Mouse (Mus musculus): Measurements from ENCODE around the gene Ppara. TPM values are rescaled to one million over a fixed set of nuclear protein-coding genes. Genes with fewer than 3 reads are reported as not detected.

Ppara gene
- polyA plus RNA-seq, 1 experiment from 2014 or later, result 51.3 TPM

GRCm38 (mm10) chr15:85821203-85822010 lies 86.6 kb downstream of the Ppara start, which contains the start of gene Pkdrej:
Pkdrej (minus strand) TSS chr15:85821734.
- Histone ChIP-seq H3K4me1 (ENCODE audit: control insufficient read depth, low read depth, low read length) (peaks cover 1% of the 10 kb centered on the region), H3K27me3 (ENCODE audit: control insufficient read depth, insufficient read depth, low read depth, low read length) (peaks cover 19% of the 10 kb centered on the region), H3K27ac (ENCODE audit: low read length) (no peak within 1 kb of the TSS), H3K9ac (ENCODE audit: low read depth, low read length) (peak within 1 kb of the TSS; percentile 33), H3K36me3 (ENCODE audit: control insufficient read depth, insufficient read depth) (no peaks in the 10 kb centered on the region), H3K9me3 (replicated peaks; ENCODE audit: control insufficient read depth, low read length) (no peaks in the 10 kb centered on the region; the same call in 1 of the 2 replicates), H3K4me3 (ENCODE audit: low read depth, low read length) (peak within 1 kb of the TSS; percentile 53), H3K4me2 (ENCODE audit: low read depth, low read length) (peak within 1 kb of the TSS; percentile 78)
- ATAC-seq (ENCODE audit: low read depth), result peak; percentile 62
- WGBS (ENCODE audit: insufficient replicate concordance), result 2% methylated on average over 65 of the region's 65 CpGs

DNA sequence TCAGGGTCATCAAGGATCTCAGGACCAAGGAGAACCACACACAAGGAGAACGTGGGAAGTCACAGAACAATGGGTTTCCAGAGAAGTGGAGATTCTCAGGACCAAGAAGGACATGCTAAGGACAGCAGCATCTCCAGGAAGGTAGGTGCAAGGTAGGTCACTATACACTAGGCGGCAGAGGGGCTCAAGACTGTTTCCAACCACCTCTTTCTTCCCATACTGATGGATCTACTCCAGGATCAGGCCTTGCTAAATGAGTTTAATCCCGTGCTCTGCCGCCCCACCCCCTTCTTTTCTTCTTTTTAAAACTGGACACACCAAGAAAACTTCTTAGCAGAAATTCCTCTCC lies 87.2 kb downstream of the Ppara start:
- Histone ChIP-seq H3K36me3 (ENCODE audit: control insufficient read depth, insufficient read depth) (no peaks in the 10 kb centered on the region), H3K4me1 (ENCODE audit: control insufficient read depth, low read depth, low read length) (peaks cover 6% of the 10 kb centered on the region), H3K4me2 (ENCODE audit: low read depth, low read length) (peak overlapping the region; percentile 78), H3K9me3 (replicated peaks; ENCODE audit: control insufficient read depth, low read length) (no peaks in the 10 kb centered on the region; the same call in 1 of the 2 replicates), H3K27me3 (ENCODE audit: control insufficient read depth, insufficient read depth, low read depth, low read length) (peaks cover 19% of the 10 kb centered on the region), H3K27ac (ENCODE audit: low read length) (no peak overlapping the region), H3K9ac (ENCODE audit: low read depth, low read length) (no peak overlapping the region), H3K4me3 (ENCODE audit: low read depth, low read length) (peak overlapping the region; percentile 53)
- ATAC-seq (ENCODE audit: low read depth), result 0 out of 2 replicates have a peak, but pooled peaks have one; percentile 30
- WGBS (ENCODE audit: insufficient replicate concordance), result 20% methylated on average over 4 of the region's 4 CpGs

DNA sequence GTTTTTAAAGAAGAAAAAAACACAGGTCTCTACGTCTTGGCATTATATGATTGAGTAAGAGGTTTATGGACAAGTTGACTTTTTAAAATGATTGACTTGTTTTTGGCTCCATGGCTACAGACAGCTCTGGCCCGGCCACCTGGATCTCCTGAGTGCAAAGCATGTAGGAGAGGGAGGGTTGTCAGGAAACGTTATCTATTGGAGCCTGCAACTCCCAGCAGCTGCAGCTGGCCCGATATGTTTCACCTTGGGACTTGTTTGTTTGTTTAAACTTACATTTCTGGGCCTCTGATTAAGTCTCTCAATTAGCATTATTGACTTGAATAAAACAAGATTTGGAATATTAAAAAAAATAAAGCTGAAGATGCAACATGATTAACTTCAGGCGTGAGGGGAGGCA lies 91.9 kb downstream of the Ppara start:
- peak; percentile 67 for ATAC-seq (ENCODE audit: low read depth)
- WGBS (ENCODE audit: insufficient replicate concordance), result 25% methylated on average over 5 of the region's 5 CpGs

GRCm38 (mm10) chr15:85828071-85828470 lies 93.3 kb downstream of the Ppara start:
- no peak for ATAC-seq (ENCODE audit: low read depth)
- Histone ChIP-seq H3K4me1 (ENCODE audit: control insufficient read depth, low read depth, low read length) (peaks cover 22% of the 10 kb centered on the region), H3K36me3 (ENCODE audit: control insufficient read depth, insufficient read depth) (no peaks in the 10 kb centered on the region), H3K9me3 (replicated peaks; ENCODE audit: control insufficient read depth, low read length) (no peaks in the 10 kb centered on the region), H3K27me3 (ENCODE audit: control insufficient read depth, insufficient read depth, low read depth, low read length) (no peaks in the 10 kb centered on the region), H3K4me3 (ENCODE audit: low read depth, low read length) (no peak overlapping the region), H3K27ac (ENCODE audit: low read length) (no peak overlapping the region), H3K9ac (ENCODE audit: low read depth, low read length) (no peak overlapping the region), H3K4me2 (ENCODE audit: low read depth, low read length) (no peak overlapping the region)
- 66% methylated on average over 4 of the region's 4 CpGs for WGBS (ENCODE audit: insufficient replicate concordance)

More for the DNA sequence above, 91.9 kb downstream of the Ppara start:
- no peaks in the 10 kb centered on the region for H3K9me3 ChIP-seq (replicated peaks; ENCODE audit: control insufficient read depth, low read length)
- H3K36me3 ChIP-seq (ENCODE audit: control insufficient read depth, insufficient read depth), result no peaks in the 10 kb centered on the region
- no peak overlapping the region; the same call in 1 of the 2 replicates for H3K27ac ChIP-seq (ENCODE audit: low read length)
- peaks cover 6% of the 10 kb centered on the region for H3K27me3 ChIP-seq (ENCODE audit: control insufficient read depth, insufficient read depth, low read depth, low read length)
- no peak overlapping the region for H3K4me2 ChIP-seq (ENCODE audit: low read depth, low read length)
- H3K4me1 ChIP-seq (ENCODE audit: control insufficient read depth, low read depth, low read length), result peaks cover 13% of the 10 kb centered on the region
- no peak overlapping the region for H3K4me3 ChIP-seq (ENCODE audit: low read depth, low read length)
- no peak overlapping the region for H3K9ac ChIP-seq (ENCODE audit: low read depth, low read length)

DNA sequence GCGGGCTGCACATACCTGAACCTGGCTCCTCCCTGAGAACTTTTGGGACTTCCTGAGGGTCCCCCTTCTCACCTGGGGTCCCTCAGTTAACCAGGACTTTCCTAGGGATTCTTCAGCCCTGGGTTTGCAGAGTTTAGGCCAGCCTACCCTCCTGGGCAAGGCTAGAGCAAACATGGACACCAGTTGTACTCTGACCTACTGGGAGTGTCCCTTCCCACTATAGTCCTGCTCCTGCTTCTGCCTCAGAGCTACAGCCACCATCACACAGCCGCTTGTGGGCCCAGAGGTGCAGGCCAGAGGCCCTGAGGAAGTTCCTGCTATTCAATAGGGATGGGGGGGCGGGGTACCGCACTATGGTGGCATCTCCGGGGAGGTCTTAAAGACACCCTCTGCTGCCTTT lies 94.7 kb downstream of the Ppara start:
- H3K4me1 ChIP-seq (ENCODE audit: control insufficient read depth, low read depth, low read length), result peaks cover 22% of the 10 kb centered on the region
- no peaks in the 10 kb centered on the region for H3K9me3 ChIP-seq (replicated peaks; ENCODE audit: control insufficient read depth, low read length)
- no peak overlapping the region for H3K9ac ChIP-seq (ENCODE audit: low read depth, low read length)
- 51% methylated on average over 5 of the region's 5 CpGs for WGBS (ENCODE audit: insufficient replicate concordance)
- peak overlapping the region; percentile 6; the same call in 1 of the 2 replicates for H3K27ac ChIP-seq (ENCODE audit: low read length)
- no peaks in the 10 kb centered on the region for H3K27me3 ChIP-seq (ENCODE audit: control insufficient read depth, insufficient read depth, low read depth, low read length)
- H3K36me3 ChIP-seq (ENCODE audit: control insufficient read depth, insufficient read depth), result no peaks in the 10 kb centered on the region
- ATAC-seq (ENCODE audit: low read depth), result no peak
- H3K4me2 ChIP-seq (ENCODE audit: low read depth, low read length), result no peak overlapping the region
- no peak overlapping the region for H3K4me3 ChIP-seq (ENCODE audit: low read depth, low read length)

GRCm38 (mm10) chr15:85831954-85832590 lies 97.3 kb downstream of the Ppara start, which contains the start of gene Ttc38:
Ttc38 (plus strand) TSS chr15:85832306.
- Histone ChIP-seq H3K36me3 (ENCODE audit: control insufficient read depth, insufficient read depth) (peaks cover 3% of the 10 kb centered on the region; the same call in 1 of the 2 replicates), H3K4me3 (ENCODE audit: low read depth, low read length) (peak within 1 kb of the TSS; percentile 72), H3K27me3 (ENCODE audit: control insufficient read depth, insufficient read depth, low read depth, low read length) (no peaks in the 10 kb centered on the region), H3K9ac (ENCODE audit: low read depth, low read length) (peak within 1 kb of the TSS; percentile 67), H3K4me2 (ENCODE audit: low read depth, low read length) (peak within 1 kb of the TSS; percentile 81), H3K9me3 (replicated peaks; ENCODE audit: control insufficient read depth, low read length) (no peaks in the 10 kb centered on the region), H3K27ac (ENCODE audit: low read length) (peak within 1 kb of the TSS; percentile 76), H3K4me1 (ENCODE audit: control insufficient read depth, low read depth, low read length) (peaks cover 16% of the 10 kb centered on the region)
- peak; percentile 88 for ATAC-seq (ENCODE audit: low read depth)
- WGBS (ENCODE audit: insufficient replicate concordance), result under 1% methylated on average over 27 of the region's 27 CpGs

- H3K9me3 ChIP-seq (replicated peaks; ENCODE audit: control insufficient read depth, low read length), result no peaks in the 10 kb centered on the region
- H3K9ac ChIP-seq (ENCODE audit: low read depth, low read length), result peak overlapping the region; percentile 67
- 44% methylated on average over 8 of the region's 8 CpGs for WGBS (ENCODE audit: insufficient replicate concordance)
- no peaks in the 10 kb centered on the region for H3K27me3 ChIP-seq (ENCODE audit: control insufficient read depth, insufficient read depth, low read depth, low read length)
- H3K36me3 ChIP-seq (ENCODE audit: control insufficient read depth, insufficient read depth), result peaks cover 3% of the 10 kb centered on the region; the same call in 1 of the 2 replicates
- H3K27ac ChIP-seq (ENCODE audit: low read length), result peak overlapping the region; percentile 76
- peak overlapping the region; percentile 72 for H3K4me3 ChIP-seq (ENCODE audit: low read depth, low read length)
- peaks cover 13% of the 10 kb centered on the region for H3K4me1 ChIP-seq (ENCODE audit: control insufficient read depth, low read depth, low read length)
- H3K4me2 ChIP-seq (ENCODE audit: low read depth, low read length), result peak overlapping the region; percentile 81
- no peak for ATAC-seq (ENCODE audit: low read depth)
Observed at GRCm38 (mm10) chr15:85832599-85832998, 97.8 kb downstream of the Ppara start.

DNA sequence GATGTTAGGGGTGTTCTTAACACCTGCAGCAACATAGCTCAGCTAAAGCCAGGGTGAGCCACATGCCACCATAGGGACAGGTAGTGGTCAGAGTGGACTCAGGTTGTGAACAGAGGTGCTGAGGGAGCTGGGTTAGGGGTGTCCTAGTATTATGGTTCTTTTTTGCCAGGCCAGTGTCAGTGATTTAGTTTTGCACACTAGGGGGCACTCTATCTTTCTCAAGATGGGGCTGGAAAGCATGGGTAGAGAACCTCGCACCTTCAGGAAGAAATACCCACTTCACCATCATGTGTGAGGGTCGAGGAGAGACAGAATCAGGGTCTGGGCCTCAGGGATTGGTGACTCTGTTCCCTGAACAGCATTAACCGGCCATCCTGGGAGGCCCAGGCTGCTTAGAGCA lies 100.6 kb downstream of the Ppara start:
- Histone ChIP-seq H3K4me2 (ENCODE audit: low read depth, low read length) (no peak overlapping the region), H3K36me3 (ENCODE audit: control insufficient read depth, insufficient read depth) (peaks cover 3% of the 10 kb centered on the region; the same call in 1 of the 2 replicates), H3K27ac (ENCODE audit: low read length) (no peak overlapping the region), H3K27me3 (ENCODE audit: control insufficient read depth, insufficient read depth, low read depth, low read length) (no peaks in the 10 kb centered on the region), H3K9ac (ENCODE audit: low read depth, low read length) (no peak overlapping the region), H3K4me1 (ENCODE audit: control insufficient read depth, low read depth, low read length) (peaks cover 13% of the 10 kb centered on the region), H3K4me3 (ENCODE audit: low read depth, low read length) (no peak overlapping the region), H3K9me3 (replicated peaks; ENCODE audit: control insufficient read depth, low read length) (no peaks in the 10 kb centered on the region)
- WGBS (ENCODE audit: insufficient replicate concordance), result 49% methylated on average over 3 of the region's 3 CpGs
- no peak for ATAC-seq (ENCODE audit: low read depth)

- Histone ChIP-seq H3K36me3 (ENCODE audit: control insufficient read depth, insufficient read depth) (peaks cover 3% of the 10 kb centered on the region; the same call in 1 of the 2 replicates), H3K9me3 (replicated peaks; ENCODE audit: control insufficient read depth, low read length) (no peaks in the 10 kb centered on the region), H3K9ac (ENCODE audit: low read depth, low read length) (no peak overlapping the region), H3K4me1 (ENCODE audit: control insufficient read depth, low read depth, low read length) (peaks cover 13% of the 10 kb centered on the region), H3K27me3 (ENCODE audit: control insufficient read depth, insufficient read depth, low read depth, low read length) (no peaks in the 10 kb centered on the region), H3K27ac (ENCODE audit: low read length) (no peak overlapping the region), H3K4me2 (ENCODE audit: low read depth, low read length) (no peak overlapping the region), H3K4me3 (ENCODE audit: low read depth, low read length) (no peak overlapping the region)
- WGBS (ENCODE audit: insufficient replicate concordance), result 59% methylated on average over 5 of the region's 5 CpGs
- ATAC-seq (ENCODE audit: low read depth), result no peak
Observed at GRCm38 (mm10) chr15:85836887-85837286, 102.1 kb downstream of the Ppara start.

Measured in liver, embryonic 16.5 days (tissue).